Comparison of ENCODE assay signal across 9 mouse cellular contexts in the genomic region with DNA sequence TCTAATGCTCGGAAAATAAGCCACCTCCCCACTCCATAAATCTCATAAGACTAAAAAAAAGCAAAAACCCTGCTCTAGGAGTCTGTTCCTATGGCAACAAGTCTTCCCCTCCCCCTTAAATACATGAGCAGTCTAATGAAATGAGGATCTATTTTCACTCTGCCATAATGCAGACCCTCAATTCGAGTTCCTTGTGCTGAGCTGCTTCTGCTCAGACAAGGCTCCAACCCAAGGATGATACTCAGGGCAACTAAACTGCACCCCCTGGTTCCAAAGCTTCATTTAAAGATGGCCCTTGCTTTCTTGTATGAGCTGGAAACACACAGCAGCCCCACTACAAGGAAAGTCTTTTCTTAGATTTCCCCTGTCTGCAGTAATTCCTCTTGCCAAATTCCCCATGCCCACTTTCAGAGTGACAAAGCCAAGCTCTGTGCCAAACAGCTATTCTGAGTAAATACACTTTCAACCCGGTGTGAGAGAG. TPM values are rescaled to one million over a fixed set of nuclear protein-coding genes. Genes with fewer than 3 reads are reported as not detected.
A peak's percentile ranks its signal among the peaks of the same experiment; 100 is the strongest.
DNase-seq lines count a peak whose midpoint lies in the region; ATAC-seq lines count a peak whose summit lies in the region.
"Had no signal": no experiment of that assay in that cellular context is flagged by ENCODE, and none has a peak within 500 bp of the region (broad histone marks: within the 10 kb centered on the region; RNA-seq: fewer than 3 reads in every experiment).

No protein-coding gene starts in this region.

- H3K9ac ChIP-seq in heart, embryonic 13.5 days, result peak overlapping the region; percentile 30; the same call in 1 of the 2 replicates
- H3K9ac ChIP-seq in forebrain, embryonic 16.5 days (replicated peaks; ENCODE audit: low read depth, low read length), result peak overlapping the region; percentile 10; the same call in 1 of the 2 replicates

- H3K27me3 ChIP-seq in heart, embryonic 13.5 days (replicated peaks), result no peaks in the 10 kb centered on the region
- no peaks in the 10 kb centered on the region for H3K27me3 ChIP-seq in forebrain, embryonic 16.5 days (replicated peaks; ENCODE audit: control insufficient read depth, insufficient read depth, low read length)

- no peaks in the 10 kb centered on the region for H3K36me3 ChIP-seq in heart, embryonic 13.5 days
- H3K36me3 ChIP-seq in forebrain, embryonic 16.5 days (ENCODE audit: control insufficient read depth, insufficient read depth), result no peaks in the 10 kb centered on the region
- H3K36me3 ChIP-seq in macrophage (ENCODE audit: inconsistent target), result no peaks in the 10 kb centered on the region

- no peak for DNase-seq in heart, adult 18-20 months
- peak; percentile 62 for DNase-seq in Muller cell, postnatal 12 days (ENCODE audit: inconsistent ontology term)
- no peak for DNase-seq in B cell, adult 2 months
- DNase-seq: heart, postnatal 4 days had no signal

- no peak overlapping the region for H3K4me3 ChIP-seq in heart, embryonic 13.5 days
- no peak overlapping the region for H3K4me3 ChIP-seq in forebrain, embryonic 16.5 days (replicated peaks; ENCODE audit: low read length)
- H3K4me3 ChIP-seq in macrophage (ENCODE audit: inconsistent target), result no peak overlapping the region

- peak overlapping the region; percentile 77 for H3K27ac ChIP-seq in heart, embryonic 13.5 days (replicated peaks)
- H3K27ac ChIP-seq in forebrain, embryonic 16.5 days (ENCODE audit: low read length), result peak overlapping the region; percentile 86
- H3K27ac ChIP-seq in macrophage, result peak overlapping the region; percentile 67

- peak overlapping the region; percentile 24 for H3K4me2 ChIP-seq in heart, embryonic 13.5 days
- peak overlapping the region; percentile 36 for H3K4me2 ChIP-seq in forebrain, embryonic 16.5 days (ENCODE audit: low read length)

- 34% methylated on average over 3 of the region's 3 CpGs for WGBS in heart, embryonic 13.5 days
- 9% methylated on average over 3 of the region's 3 CpGs for WGBS in forebrain, embryonic 16.5 days
- 26% methylated on average over 3 of the region's 3 CpGs for WGBS in macrophage (ENCODE audit: missing documents)

- no peaks in the 10 kb centered on the region for H3K9me3 ChIP-seq in heart, embryonic 13.5 days
- H3K9me3 ChIP-seq in forebrain, embryonic 16.5 days (ENCODE audit: control insufficient read depth, low read length), result no peaks in the 10 kb centered on the region

- H3K79me2 ChIP-seq in macrophage (ENCODE audit: inconsistent target), result peaks cover 97% of the 10 kb centered on the region

- H3K4me1 ChIP-seq in heart, embryonic 13.5 days, result peaks cover 77% of the 10 kb centered on the region
- peaks cover 25% of the 10 kb centered on the region for H3K4me1 ChIP-seq in forebrain, embryonic 16.5 days (replicated peaks; ENCODE audit: control insufficient read depth, insufficient read depth, low read length)

- no peak for ATAC-seq in heart, embryonic 13.5 days (ENCODE audit: extremely low read depth, insufficient number of reproducible peaks, low FRiP score, low TSS enrichment)
- peak; percentile 89 for ATAC-seq in forebrain, embryonic 16.5 days
- no peak for ATAC-seq in megakaryocyte-erythroid progenitor cell, adult 5-6 weeks (replicated peaks; ENCODE audit: low FRiP score, low TSS enrichment, poor library complexity, severe bottlenecking)
- no peak for ATAC-seq in frontal cortex, adult (ENCODE audit: low TSS enrichment)

RNA-seq across cellular contexts. Expression of gene Smap2, which starts 13.4 kb away (rescaled TPM):
- 11.5 and 12.3 TPM in 2 replicates for polyA plus RNA-seq in heart, embryonic 13.5 days (2015; fragmentation: Nextera tagmentation; extraction: Ambion mirVana)
- 10 to 100 TPM; 43.8 to 51.5 TPM for total RNA-seq in heart, adult 18-20 months (2021)
- polyA plus RNA-seq in forebrain, embryonic 16.5 days (2015; fragmentation: Nextera tagmentation; extraction: Ambion mirVana), result 34.4 and 36.8 TPM in 2 replicates
- 100 to 1,000 TPM in 3 of 26 experiments, 10 to 100 TPM in 23; 27.4 to 135 (median 65.5) TPM for total RNA-seq in macrophage (2018; cell fraction: chromatin; rRNA removed)
- total RNA-seq in macrophage (2018; cell fraction: cytosol; rRNA removed), result 100 to 1,000 TPM in 10 of 26 experiments, 10 to 100 TPM in 16; 68.1 to 129 (median 92.1) TPM
- total RNA-seq in macrophage (2018; cell fraction: nucleus; rRNA removed), result 100 to 1,000 TPM in 1 of 26 experiments, 10 to 100 TPM in 25; 49.3 to 106 (median 71.6) TPM
- polyA plus RNA-seq in macrophage (2018), result 87.2 to 154 TPM (median 91.9 TPM) in 3 replicates
- total RNA-seq in megakaryocyte-erythroid progenitor cell, adult 5-6 weeks (2014; fragmentation: Nextera tagmentation), result 157 and 168 TPM in 2 replicates
- total RNA-seq in megakaryocyte-erythroid progenitor cell, adult 5-6 weeks (2017), result 84.1 and 87.3 TPM in 2 replicates

RNA-seq across cellular contexts. Expression of gene Col9a2, which starts 35.5 kb away (rescaled TPM):
- 7.9 and 8.4 TPM in 2 replicates for polyA plus RNA-seq in heart, embryonic 13.5 days (2015; fragmentation: Nextera tagmentation; extraction: Ambion mirVana)
- total RNA-seq in heart, adult 18-20 months (2021), result under 1 TPM in 1 of 2 experiments, not detected in 1; 0.41 TPM
- 4.6 and 5.5 TPM in 2 replicates for polyA plus RNA-seq in forebrain, embryonic 16.5 days (2015; fragmentation: Nextera tagmentation; extraction: Ambion mirVana)
- total RNA-seq in macrophage (2018; cell fraction: chromatin; rRNA removed), result under 1 TPM in 2 of 26 experiments, not detected in 24; 0.16 to 0.35 TPM
- total RNA-seq in macrophage (2018; cell fraction: cytosol; rRNA removed), result under 1 TPM in 2 of 26 experiments, not detected in 24; 0.14 to 0.17 TPM
- not detected for total RNA-seq in macrophage (2018; cell fraction: nucleus; rRNA removed)
- polyA plus RNA-seq in macrophage (2018), result 0.04 TPM in 1 of 3 replicates, not detected in the others
- total RNA-seq in megakaryocyte-erythroid progenitor cell, adult 5-6 weeks (2014; fragmentation: Nextera tagmentation), result not detected in 2 replicates
- not detected in 2 replicates for total RNA-seq in megakaryocyte-erythroid progenitor cell, adult 5-6 weeks (2017)

RNA-seq across cellular contexts. Expression of gene Zfp69, which starts 52.2 kb away (rescaled TPM):
- 13.7 and 13.8 TPM in 2 replicates for polyA plus RNA-seq in heart, embryonic 13.5 days (2015; fragmentation: Nextera tagmentation; extraction: Ambion mirVana)
- total RNA-seq in heart, adult 18-20 months (2021), result 1 to 10 TPM in 1 of 2 experiments, under 1 TPM in 1; 0.75 to 1.1 TPM
- 5.3 and 5.6 TPM in 2 replicates for polyA plus RNA-seq in forebrain, embryonic 16.5 days (2015; fragmentation: Nextera tagmentation; extraction: Ambion mirVana)
- total RNA-seq in macrophage (2018; cell fraction: chromatin; rRNA removed), result 10 to 100 TPM in 2 of 26 experiments, 1 to 10 TPM in 23, under 1 TPM in 1; 0.50 to 18.3 (median 3.5) TPM
- under 1 TPM in 25 of 26 experiments, not detected in 1; 0.10 to 0.90 (median 0.40) TPM for total RNA-seq in macrophage (2018; cell fraction: cytosol; rRNA removed)
- total RNA-seq in macrophage (2018; cell fraction: nucleus; rRNA removed), result 1 to 10 TPM in 24 of 26 experiments, under 1 TPM in 2; 0.32 to 9.3 (median 2.2) TPM
- 0.46 to 0.93 TPM (median 0.59 TPM) in 3 replicates for polyA plus RNA-seq in macrophage (2018)
- total RNA-seq in megakaryocyte-erythroid progenitor cell, adult 5-6 weeks (2014; fragmentation: Nextera tagmentation), result 3.1 and 9.1 TPM in 2 replicates
- total RNA-seq in megakaryocyte-erythroid progenitor cell, adult 5-6 weeks (2017), result 2.3 and 7.8 TPM in 2 replicates
